Mouse (Mus musculus) kidney, embryonic 15.5 days (tissue): ENCODE data around the gene Rbm47. TPM values are rescaled to one million over a fixed set of nuclear protein-coding genes. Genes with fewer than 3 reads are reported as not detected.

Source experiments
- ATAC-seq: fragments of 200-750 bp; cut with Nextera tagmentation; replicated peaks from 2 replicates; pipeline ENCODE4 v1.8.0; 2017; ENCODE audit warnings: moderate TSS enrichment; ENCODE audit not compliant: low FRiP score
- H3K27ac ChIP-seq: fragments of 300-500 bp; sonication (generic); 2 replicates; pipeline ENCODE4 v1.5.1; 2015; ENCODE audit warnings: mild to moderate bottlenecking, inconsistent platforms
- H3K27me3 ChIP-seq: fragments of 300-500 bp; sonication (generic); 2 replicates; pipeline ENCODE4 v1.6.1; 2015; ENCODE audit warnings: inconsistent platforms
- H3K36me3 ChIP-seq: fragments of 300-500 bp; sonication (generic); 2 replicates; pipeline ENCODE4 v1.6.1; 2015; ENCODE audit warnings: inconsistent platforms
- H3K4me1 ChIP-seq: fragments of 300-500 bp; sonication (generic); 2 replicates; pipeline ENCODE4 v1.6.1; 2015; ENCODE audit warnings: inconsistent platforms
- H3K4me2 ChIP-seq: fragments of 300-500 bp; sonication (generic); 2 replicates; pipeline ENCODE4 v1.6.1; 2015; ENCODE audit warnings: moderate library complexity, mild to moderate bottlenecking, inconsistent platforms
- H3K4me3 ChIP-seq: fragments of 300-500 bp; sonication (generic); replicated peaks from 2 replicates; pipeline ENCODE4 v1.5.1; 2015; ENCODE audit warnings: mild to moderate bottlenecking, inconsistent platforms
- H3K9ac ChIP-seq: fragments of 300-500 bp; sonication (generic); 2 replicates; pipeline ENCODE4 v1.6.1; 2015; ENCODE audit warnings: mild to moderate bottlenecking, inconsistent platforms
- H3K9me3 ChIP-seq: fragments of 300-500 bp; sonication (generic); replicated peaks from 2 replicates; pipeline ENCODE4 v1.6.1; 2016; ENCODE audit warnings: inconsistent platforms
- whole genome bisulfite sequencing: fragments of 180-500 bp; shearing (Covaris S2); methylation state at CpG from one replicate; pipeline ENCODE4 v1.1.7; 2015; ENCODE audit warnings: mixed read lengths; 5-methylcytosine and 5-hydroxymethylcytosine counted together
- polyA plus RNA-seq: library from polyadenylated mRNA; unstranded; fragments of >200 nt; fragmentation: Nextera tagmentation; extraction: Ambion mirVana; gene quantifications from 2 replicates; pipeline ENCODE4 v1.2.1, GENCODE M21; 2015

Gene Rbm47
- polyA plus RNA-seq, 1 experiment from 2014 or later = 60.6 TPM

GRCm38 (mm10) chr5:66153486-66153885 lies 19.4 kb downstream of the Rbm47 start:
- Histone ChIP-seq H3K4me1 (peaks cover 28% of the 10 kb centered on the region), H3K27me3 (peaks cover 36% of the 10 kb centered on the region), H3K4me3 (no peak overlapping the region), H3K27ac (no peak overlapping the region), H3K36me3 (no peaks in the 10 kb centered on the region), H3K9ac (no peak overlapping the region), H3K9me3 (no peaks in the 10 kb centered on the region), H3K4me2 (no peak overlapping the region)
- 31% methylated on average over 5 of the region's 5 CpGs for WGBS
- ATAC-seq = no peak

GRCm38 (mm10) chr5:66151301-66152188 lies 21.4 kb downstream of the Rbm47 start:
- 8% methylated on average over 37 of the region's 37 CpGs for WGBS
- H3K27me3 ChIP-seq = peaks cover 38% of the 10 kb centered on the region
- peaks cover 28% of the 10 kb centered on the region for H3K4me1 ChIP-seq
- peak overlapping the region; percentile 55 for H3K9ac ChIP-seq
- peak overlapping the region; percentile 91 for H3K4me2 ChIP-seq
- ATAC-seq = peak; percentile 81
- peak overlapping the region; percentile 59 for H3K4me3 ChIP-seq
- H3K9me3 ChIP-seq = no peaks in the 10 kb centered on the region
- H3K36me3 ChIP-seq = no peaks in the 10 kb centered on the region
- H3K27ac ChIP-seq = peak overlapping the region; percentile 96

GRCm38 (mm10) chr5:66150706-66151300 lies 22.1 kb downstream of the Rbm47 start:
- Histone ChIP-seq H3K9ac (peak overlapping the region; percentile 55), H3K27ac (peak overlapping the region; percentile 96), H3K9me3 (no peaks in the 10 kb centered on the region), H3K27me3 (peaks cover 38% of the 10 kb centered on the region), H3K4me2 (peak overlapping the region; percentile 91), H3K36me3 (no peaks in the 10 kb centered on the region), H3K4me1 (peaks cover 28% of the 10 kb centered on the region), H3K4me3 (peak overlapping the region; percentile 59)
- WGBS = under 1% methylated on average over 43 of the region's 43 CpGs
- peak; percentile 89 for ATAC-seq

- Histone ChIP-seq H3K9ac (peak overlapping the region; percentile 55), H3K27ac (peak overlapping the region; percentile 96), H3K4me2 (peak overlapping the region; percentile 91), H3K27me3 (peaks cover 38% of the 10 kb centered on the region), H3K9me3 (no peaks in the 10 kb centered on the region), H3K4me1 (peaks cover 28% of the 10 kb centered on the region), H3K36me3 (no peaks in the 10 kb centered on the region), H3K4me3 (peak overlapping the region; percentile 59)
- ATAC-seq = no peak
- WGBS = 1% methylated on average over 18 of the region's 18 CpGs
These were observed 22.7 kb downstream of the Rbm47 start for GRCm38 (mm10) chr5:66150106-66150705.

GRCm38 (mm10) chr5:66149571-66149970 lies 23.3 kb downstream of the Rbm47 start:
- 24% methylated on average over 3 of the region's 3 CpGs for WGBS
- 0 out of 2 replicates have a peak overlapping the region, but pooled peaks have one; percentile 96 for H3K27ac ChIP-seq

GRCm38 (mm10) chr5:66149111-66149510 lies 23.8 kb downstream of the Rbm47 start:
- 67% methylated on average over 2 of the region's 2 CpGs for WGBS
- no peak overlapping the region for H3K9ac ChIP-seq
- no peak for ATAC-seq

More at GRCm38 (mm10) chr5:66149571-66149970, 23.3 kb downstream of the Rbm47 start:
- H3K36me3 ChIP-seq = no peaks in the 10 kb centered on the region
- H3K4me1 ChIP-seq = peaks cover 28% of the 10 kb centered on the region
- peaks cover 34% of the 10 kb centered on the region for H3K27me3 ChIP-seq
- H3K9ac ChIP-seq = no peak overlapping the region
- H3K4me3 ChIP-seq = peak overlapping the region; percentile 59
- H3K4me2 ChIP-seq = peak overlapping the region; percentile 91
- H3K9me3 ChIP-seq = no peaks in the 10 kb centered on the region
- no peak for ATAC-seq

GRCm38 (mm10) chr5:66147313-66147712 lies 25.6 kb downstream of the Rbm47 start:
- H3K4me3 ChIP-seq = no peak overlapping the region
- H3K4me2 ChIP-seq = no peak overlapping the region
- H3K4me1 ChIP-seq = peaks cover 27% of the 10 kb centered on the region
- WGBS = 94% methylated on average over 3 of the region's 3 CpGs
- peaks cover 20% of the 10 kb centered on the region for H3K27me3 ChIP-seq
- no peaks in the 10 kb centered on the region for H3K9me3 ChIP-seq
- no peak overlapping the region for H3K9ac ChIP-seq
- no peaks in the 10 kb centered on the region for H3K36me3 ChIP-seq
- no peak overlapping the region for H3K27ac ChIP-seq
- no peak for ATAC-seq

More at GRCm38 (mm10) chr5:66149111-66149510, 23.8 kb downstream of the Rbm47 start:
- Histone ChIP-seq H3K9me3 (no peaks in the 10 kb centered on the region), H3K36me3 (no peaks in the 10 kb centered on the region), H3K4me1 (peaks cover 28% of the 10 kb centered on the region), H3K27ac (no peak overlapping the region), H3K27me3 (peaks cover 31% of the 10 kb centered on the region), H3K4me2 (peak overlapping the region; percentile 91), H3K4me3 (peak overlapping the region; percentile 59)

- Histone ChIP-seq H3K4me2 (no peak overlapping the region), H3K36me3 (no peaks in the 10 kb centered on the region), H3K27me3 (peaks cover 8% of the 10 kb centered on the region), H3K9ac (no peak overlapping the region), H3K4me3 (no peak overlapping the region), H3K27ac (no peak overlapping the region), H3K9me3 (no peaks in the 10 kb centered on the region), H3K4me1 (peaks cover 12% of the 10 kb centered on the region; the same call in 1 of the 2 replicates)
- WGBS = 90% methylated on average over 5 of the region's 5 CpGs
- ATAC-seq = no peak
These were observed 27.3 kb downstream of the Rbm47 start for GRCm38 (mm10) chr5:66145583-66145982.

GRCm38 (mm10) chr5:66143093-66144032 lies 29.6 kb downstream of the Rbm47 start:
- no peak overlapping the region for H3K9ac ChIP-seq
- 65% methylated on average over 14 of the region's 14 CpGs for WGBS
- H3K27ac ChIP-seq = no peak overlapping the region
- peaks cover under 1% of the 10 kb centered on the region; the same call in 1 of the 2 replicates for H3K27me3 ChIP-seq
- no peak overlapping the region for H3K4me3 ChIP-seq
- H3K4me1 ChIP-seq = peaks cover 12% of the 10 kb centered on the region; the same call in 1 of the 2 replicates
- ATAC-seq = 0 out of 2 replicates have a peak, but pooled peaks have one; percentile 22
- no peaks in the 10 kb centered on the region for H3K36me3 ChIP-seq
- no peak overlapping the region for H3K4me2 ChIP-seq
- H3K9me3 ChIP-seq = no peaks in the 10 kb centered on the region

- H3K9ac ChIP-seq = no peak overlapping the region
- 90% methylated on average over 4 of the region's 4 CpGs for WGBS
These were observed 31.4 kb downstream of the Rbm47 start for GRCm38 (mm10) chr5:66141474-66141873.

More at GRCm38 (mm10) chr5:66141474-66141873, 31.4 kb downstream of the Rbm47 start:
- Histone ChIP-seq H3K36me3 (no peaks in the 10 kb centered on the region), H3K9me3 (no peaks in the 10 kb centered on the region), H3K4me2 (no peak overlapping the region), H3K27me3 (no peaks in the 10 kb centered on the region), H3K4me1 (peaks cover 12% of the 10 kb centered on the region; the same call in 1 of the 2 replicates), H3K27ac (no peak overlapping the region), H3K4me3 (no peak overlapping the region)
- no peak for ATAC-seq
